Mouse (Mus musculus): ENCODE results near the gene Fgfr2. TPM values are rescaled to one million over a fixed set of nuclear protein-coding genes. Genes with fewer than 3 reads are reported as not detected.

Fgfr2 gene
- polyA plus RNA-seq, 1 experiment from 2014 or later: 39.4 TPM

DNA sequence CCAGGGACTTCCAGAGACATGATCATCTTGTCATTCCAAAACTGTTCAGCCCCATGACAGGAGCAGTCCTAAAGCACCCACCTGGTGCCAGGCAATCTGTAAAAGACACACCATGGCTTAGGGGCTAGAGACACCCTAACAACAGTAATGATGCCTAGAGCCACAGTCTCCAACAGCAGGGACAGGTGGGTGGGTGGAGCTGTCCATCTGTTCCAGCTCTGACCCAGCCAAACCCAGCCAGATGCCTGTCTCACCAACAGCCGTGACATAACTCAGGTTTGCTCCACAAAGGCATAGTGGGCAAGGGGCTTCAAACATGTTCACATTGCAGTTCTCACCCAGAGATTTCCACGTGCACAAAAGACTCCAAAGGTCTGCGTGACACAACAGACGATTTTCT, 841.4 kb downstream of the Fgfr2 start:
- Histone ChIP-seq H3K27me3 (no peaks in the 10 kb centered on the region), H3K27ac (peak overlapping the region; percentile 40; the same call in 1 of the 2 replicates), H3K4me3 (replicated peaks) (no peak overlapping the region), H3K9ac (replicated peaks) (no peak overlapping the region), H3K36me3 (no peaks in the 10 kb centered on the region; the same call in 1 of the 2 replicates), H3K4me1 (replicated peaks) (peaks cover 66% of the 10 kb centered on the region), H3K4me2 (replicated peaks) (no peak overlapping the region), H3K9me3 (no peaks in the 10 kb centered on the region)
- 58% methylated on average over 4 of the region's 4 CpGs for WGBS
- no peak for ATAC-seq

- 92% methylated on average over 3 of the region's 3 CpGs for WGBS
Measured at GRCm38 (mm10) chr7:132278658-132279057, 844.5 kb downstream of the Fgfr2 start.

GRCm38 (mm10) chr7:132276287-132276686, 846.9 kb downstream of the Fgfr2 start:
- Histone ChIP-seq H3K9me3 (0 out of 2 replicates have a peak, but pooled peaks cover 7% of the 10 kb centered on the region), H3K9ac (replicated peaks) (no peak overlapping the region), H3K36me3 (peaks cover 5% of the 10 kb centered on the region), H3K27me3 (no peaks in the 10 kb centered on the region), H3K4me1 (replicated peaks) (peaks cover 24% of the 10 kb centered on the region), H3K4me2 (replicated peaks) (no peak overlapping the region), H3K27ac (peak overlapping the region; percentile 44; the same call in 1 of the 2 replicates), H3K4me3 (replicated peaks) (no peak overlapping the region)
- ATAC-seq: no peak
- WGBS: 80% methylated on average over 5 of the region's 5 CpGs

More at GRCm38 (mm10) chr7:132278658-132279057, 844.5 kb downstream of the Fgfr2 start:
- Histone ChIP-seq H3K27me3 (no peaks in the 10 kb centered on the region), H3K36me3 (peaks cover 5% of the 10 kb centered on the region), H3K4me3 (replicated peaks) (no peak overlapping the region), H3K9ac (replicated peaks) (no peak overlapping the region), H3K4me1 (replicated peaks) (peaks cover 45% of the 10 kb centered on the region), H3K9me3 (0 out of 2 replicates have a peak, but pooled peaks cover 3% of the 10 kb centered on the region), H3K4me2 (replicated peaks) (no peak overlapping the region), H3K27ac (no peak overlapping the region)
- ATAC-seq: no peak

DNA sequence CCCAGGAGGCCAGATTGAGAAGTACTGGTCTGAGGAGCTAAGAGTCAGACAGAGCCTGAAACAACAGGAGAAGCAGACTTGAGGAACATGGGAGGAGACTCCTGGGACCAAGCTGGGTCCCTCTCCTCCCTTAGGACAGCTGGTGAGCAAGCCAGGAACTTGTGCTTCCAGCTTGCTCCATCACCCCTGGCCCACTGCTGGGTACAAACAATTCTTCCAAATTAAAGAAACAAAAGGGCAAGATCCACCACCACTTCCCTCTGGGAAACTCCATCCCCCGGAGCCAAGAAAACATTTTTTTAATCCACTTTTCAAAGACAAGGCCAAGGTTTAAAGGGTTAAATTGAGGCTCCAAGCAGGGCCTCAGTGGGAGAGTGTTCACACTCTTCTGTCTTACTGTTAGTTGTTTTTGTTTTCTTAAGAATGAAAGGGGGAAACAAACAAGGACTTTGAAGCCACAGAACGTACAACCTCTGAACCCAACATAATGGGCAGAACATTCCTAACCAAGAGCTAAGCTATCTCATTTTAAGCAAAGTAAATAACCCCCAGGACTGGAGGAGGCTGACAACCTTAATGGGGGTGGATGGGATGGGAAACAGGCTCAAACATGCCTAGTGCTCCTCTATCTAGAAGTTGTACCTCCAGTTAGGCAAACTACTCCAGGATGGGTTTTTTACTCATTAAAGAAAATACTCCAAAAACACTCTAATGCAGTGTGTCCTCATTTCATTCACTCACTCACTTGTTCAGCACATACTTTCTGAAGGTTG, 849.2 kb downstream of the Fgfr2 start:
- Histone ChIP-seq H3K27ac (no peak overlapping the region), H3K9me3 (0 out of 2 replicates have a peak, but pooled peaks cover 7% of the 10 kb centered on the region), H3K9ac (replicated peaks) (no peak overlapping the region), H3K36me3 (peaks cover 13% of the 10 kb centered on the region), H3K4me3 (replicated peaks) (no peak overlapping the region), H3K4me1 (replicated peaks) (peaks cover 21% of the 10 kb centered on the region), H3K27me3 (no peaks in the 10 kb centered on the region), H3K4me2 (replicated peaks) (no peak overlapping the region)
- ATAC-seq: no peak
- WGBS: 51% methylated on average over 2 of the region's 2 CpGs

- 96% methylated on average over 5 of the region's 5 CpGs for WGBS
- ATAC-seq: no peak
- H3K36me3 ChIP-seq: peaks cover 21% of the 10 kb centered on the region
- H3K4me1 ChIP-seq (replicated peaks): peaks cover 18% of the 10 kb centered on the region
- H3K9me3 ChIP-seq: 0 out of 2 replicates have a peak, but pooled peaks cover 7% of the 10 kb centered on the region
- H3K27me3 ChIP-seq: no peaks in the 10 kb centered on the region
- no peak overlapping the region for H3K4me2 ChIP-seq (replicated peaks)
- H3K4me3 ChIP-seq (replicated peaks): no peak overlapping the region
- no peak overlapping the region for H3K9ac ChIP-seq (replicated peaks)
- no peak overlapping the region for H3K27ac ChIP-seq
Measured at GRCm38 (mm10) chr7:132272984-132273383, 850.2 kb downstream of the Fgfr2 start.

DNA sequence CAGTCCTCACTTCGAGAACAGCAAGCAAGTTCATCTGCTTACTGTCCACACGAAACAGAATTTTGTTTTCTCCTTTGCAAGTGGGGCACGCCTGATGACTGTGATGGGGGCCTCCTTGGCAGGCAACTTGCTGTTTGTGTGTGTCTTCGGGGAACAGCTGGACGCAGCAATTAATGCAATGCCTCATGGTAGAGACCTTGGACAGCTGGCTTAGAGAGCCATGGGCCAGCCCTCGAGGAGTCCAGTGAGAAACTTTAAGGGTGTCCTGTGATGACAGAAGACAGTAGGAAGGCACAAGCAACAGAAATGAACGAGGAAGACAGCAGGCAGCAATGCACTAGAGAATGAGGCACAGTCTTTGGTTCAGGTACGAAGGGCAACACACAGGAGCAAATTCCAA, 852.8 kb downstream of the Fgfr2 start:
- Histone ChIP-seq H3K4me2 (replicated peaks) (no peak overlapping the region), H3K4me3 (replicated peaks) (no peak overlapping the region), H3K36me3 (peaks cover 31% of the 10 kb centered on the region), H3K27me3 (no peaks in the 10 kb centered on the region), H3K4me1 (replicated peaks) (peaks cover 2% of the 10 kb centered on the region; the same call in 1 of the 2 replicates), H3K9ac (replicated peaks) (no peak overlapping the region), H3K27ac (no peak overlapping the region), H3K9me3 (0 out of 2 replicates have a peak, but pooled peaks cover 7% of the 10 kb centered on the region)
- 91% methylated on average over 8 of the region's 8 CpGs for WGBS
- ATAC-seq: no peak

- Histone ChIP-seq H3K4me2 (replicated peaks) (no peak overlapping the region), H3K27me3 (no peaks in the 10 kb centered on the region), H3K36me3 (peaks cover 30% of the 10 kb centered on the region), H3K9me3 (0 out of 2 replicates have a peak, but pooled peaks cover 7% of the 10 kb centered on the region), H3K4me3 (replicated peaks) (no peak overlapping the region), H3K27ac (no peak overlapping the region), H3K9ac (replicated peaks) (no peak overlapping the region), H3K4me1 (replicated peaks) (peaks cover 9% of the 10 kb centered on the region; the same call in 1 of the 2 replicates)
- no peak for ATAC-seq
- 92% methylated on average over 3 of the region's 3 CpGs for WGBS
Measured at GRCm38 (mm10) chr7:132269661-132270060, 853.5 kb downstream of the Fgfr2 start.

DNA sequence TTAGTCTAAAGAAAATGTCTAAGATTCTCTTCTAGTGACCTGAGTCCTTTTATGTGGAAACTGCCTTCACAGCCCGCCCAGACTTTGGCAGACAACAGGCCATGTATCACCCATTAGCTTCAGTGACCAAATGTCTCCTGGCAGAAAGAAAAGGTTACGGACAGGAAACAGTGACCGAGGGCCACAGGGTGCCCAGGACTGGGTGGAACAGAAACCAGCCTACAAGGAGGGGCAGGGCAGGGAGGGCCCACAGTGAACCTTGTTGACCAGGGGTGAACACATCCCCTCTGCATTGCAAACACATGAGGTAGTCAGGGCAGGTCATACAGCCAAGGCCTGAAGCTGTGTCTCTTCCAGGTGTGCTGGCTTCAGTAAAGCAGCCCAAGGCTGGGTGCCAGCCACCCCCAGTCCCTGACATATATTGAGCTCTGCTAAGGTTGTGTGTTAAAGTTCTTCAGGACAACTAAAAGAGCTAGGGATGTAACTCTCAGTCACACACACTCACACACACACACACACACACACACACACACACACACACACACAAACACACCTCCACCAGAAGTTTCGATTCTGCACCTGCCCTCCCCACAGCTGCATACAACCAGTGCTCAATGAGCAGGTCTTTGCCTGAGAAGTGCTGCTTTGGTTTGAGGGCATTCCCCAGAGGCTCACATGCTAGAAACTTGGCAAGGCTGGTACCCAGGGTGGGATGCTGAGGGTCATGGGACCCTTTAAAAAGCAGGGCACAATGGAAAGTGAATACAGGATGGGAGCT, 855.2 kb downstream of the Fgfr2 start:
- WGBS: 91% methylated on average over 4 of the region's 4 CpGs

DNA sequence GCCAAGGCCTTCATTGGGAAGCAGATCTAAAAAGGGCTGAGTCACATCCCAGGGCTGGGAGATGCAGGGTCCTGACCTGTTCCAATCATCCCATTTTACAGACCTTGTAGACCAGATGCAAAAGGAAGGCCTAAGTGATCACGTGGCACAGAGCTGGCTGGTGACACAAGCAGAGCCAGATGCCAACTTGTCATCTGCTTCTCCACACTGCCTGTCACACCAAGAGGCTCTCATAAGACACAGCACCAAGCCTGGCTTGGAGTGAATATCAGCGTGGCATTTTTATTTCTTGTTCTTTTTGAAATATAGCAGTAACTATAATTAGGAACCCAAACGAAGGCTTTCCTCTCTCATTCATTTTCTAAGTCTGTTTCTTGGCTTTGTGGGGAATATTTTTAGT, 858.4 kb downstream of the Fgfr2 start:
- H3K4me3 ChIP-seq (replicated peaks): no peak overlapping the region
- no peak for ATAC-seq
- no peak overlapping the region for H3K9ac ChIP-seq (replicated peaks)
- H3K4me2 ChIP-seq (replicated peaks): no peak overlapping the region
- H3K4me1 ChIP-seq (replicated peaks): peaks cover 56% of the 10 kb centered on the region
- peak overlapping the region; percentile 82 for H3K27ac ChIP-seq
- peaks cover 27% of the 10 kb centered on the region for H3K36me3 ChIP-seq
- WGBS: 78% methylated on average over 3 of the region's 3 CpGs
- H3K27me3 ChIP-seq: no peaks in the 10 kb centered on the region
- H3K9me3 ChIP-seq: no peaks in the 10 kb centered on the region

More for the DNA sequence above, 855.2 kb downstream of the Fgfr2 start:
- peaks cover 26% of the 10 kb centered on the region for H3K4me1 ChIP-seq (replicated peaks)
- no peak overlapping the region for H3K4me3 ChIP-seq (replicated peaks)
- H3K9me3 ChIP-seq: no peaks in the 10 kb centered on the region
- no peak for ATAC-seq
- H3K4me2 ChIP-seq (replicated peaks): no peak overlapping the region
- no peak overlapping the region for H3K27ac ChIP-seq
- H3K36me3 ChIP-seq: peaks cover 26% of the 10 kb centered on the region
- H3K27me3 ChIP-seq: no peaks in the 10 kb centered on the region
- H3K9ac ChIP-seq (replicated peaks): no peak overlapping the region

DNA sequence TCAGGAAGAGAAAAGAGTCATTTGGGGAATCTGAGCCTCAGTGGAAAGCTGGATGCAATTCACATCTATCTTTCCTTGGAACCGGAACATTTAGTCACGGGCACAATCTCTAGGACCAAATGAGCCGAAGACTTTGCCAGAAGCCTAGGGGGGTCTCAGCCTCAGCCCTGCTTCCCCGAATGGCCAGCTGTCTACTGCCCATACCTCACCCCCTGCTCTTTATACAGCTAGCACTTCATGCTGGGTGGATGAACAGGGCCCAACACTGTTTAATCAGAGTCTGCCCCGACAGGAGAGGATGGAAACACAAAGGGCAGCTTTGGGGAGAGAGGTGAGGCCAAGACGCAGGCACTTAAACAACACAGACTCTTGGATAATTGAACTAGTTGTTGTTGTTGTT, 860.0 kb downstream of the Fgfr2 start:
- ATAC-seq: peak; percentile 77
- Histone ChIP-seq H3K27ac (peak overlapping the region; percentile 82), H3K9ac (replicated peaks) (no peak overlapping the region), H3K4me1 (replicated peaks) (peaks cover 69% of the 10 kb centered on the region), H3K36me3 (peaks cover 18% of the 10 kb centered on the region), H3K4me2 (replicated peaks) (no peak overlapping the region), H3K27me3 (no peaks in the 10 kb centered on the region), H3K4me3 (replicated peaks) (no peak overlapping the region), H3K9me3 (no peaks in the 10 kb centered on the region)
- WGBS: 14% methylated on average over 6 of the region's 6 CpGs

GRCm38 (mm10) chr7:132262696-132263095, 860.5 kb downstream of the Fgfr2 start:
- no peak overlapping the region for H3K4me3 ChIP-seq (replicated peaks)
- H3K9me3 ChIP-seq: no peaks in the 10 kb centered on the region
- no peak overlapping the region for H3K9ac ChIP-seq (replicated peaks)
- H3K27ac ChIP-seq: peak overlapping the region; percentile 82
- WGBS: 5% methylated on average over 6 of the region's 6 CpGs
- H3K4me2 ChIP-seq (replicated peaks): no peak overlapping the region
- ATAC-seq: peak; percentile 87
- H3K27me3 ChIP-seq: no peaks in the 10 kb centered on the region
- H3K4me1 ChIP-seq (replicated peaks): peaks cover 74% of the 10 kb centered on the region
- peaks cover 17% of the 10 kb centered on the region for H3K36me3 ChIP-seq

GRCm38 (mm10) chr7:132261885-132262284, 861.3 kb downstream of the Fgfr2 start:
- H3K9me3 ChIP-seq: no peaks in the 10 kb centered on the region
- H3K4me1 ChIP-seq (replicated peaks): peaks cover 76% of the 10 kb centered on the region
- H3K4me2 ChIP-seq (replicated peaks): no peak overlapping the region
- peaks cover 16% of the 10 kb centered on the region for H3K36me3 ChIP-seq
- WGBS: 43% methylated on average over 3 of the region's 3 CpGs
- ATAC-seq: no peak; the same call in 1 of the 2 replicates
- H3K9ac ChIP-seq (replicated peaks): no peak overlapping the region
- H3K4me3 ChIP-seq (replicated peaks): no peak overlapping the region
- no peaks in the 10 kb centered on the region for H3K27me3 ChIP-seq
- peak overlapping the region; percentile 82 for H3K27ac ChIP-seq

All from midbrain, embryonic 13.5 days (tissue).